33 mouse cellular contexts compared by ENCODE assay signal in genomic region chr5:54291940-54292339, GRCm38 (mm10).
A peak's percentile ranks its signal among the peaks of the same experiment; 100 is the strongest.
DNase-seq lines count a peak whose midpoint lies in the region; ATAC-seq lines count a peak whose summit lies in the region.
"Had no signal": no experiment of that assay in that cellular context is flagged by ENCODE, and none has a peak within 500 bp of the region (broad histone marks: within the 10 kb centered on the region; RNA-seq: fewer than 3 reads in every experiment).

No protein-coding gene starts in this region.

- H3K36me3 ChIP-seq in heart, embryonic 11.5 days (ENCODE audit: control insufficient read depth, insufficient read depth, low read length): no peaks in the 10 kb centered on the region
- no peaks in the 10 kb centered on the region for H3K36me3 ChIP-seq in midbrain, embryonic 15.5 days (replicated peaks)
- no peaks in the 10 kb centered on the region for H3K36me3 ChIP-seq in midbrain, embryonic 14.5 days (ENCODE audit: control insufficient read depth, insufficient read depth, low read length)
- H3K36me3 ChIP-seq: embryonic facial prominence, embryonic 12.5 days; heart, embryonic 13.5 days; hindbrain, embryonic 15.5 days; midbrain, embryonic 10.5 days; neural tube, embryonic 12.5 days had no signal

- no peak overlapping the region for H3K4me2 ChIP-seq in heart, embryonic 11.5 days
- no peak overlapping the region for H3K4me2 ChIP-seq in midbrain, embryonic 15.5 days
- H3K4me2 ChIP-seq in midbrain, embryonic 14.5 days (ENCODE audit: low read length): no peak overlapping the region
- H3K4me2 ChIP-seq: embryonic facial prominence, embryonic 12.5 days; heart, embryonic 13.5 days; hindbrain, embryonic 15.5 days; liver, embryonic 11.5 days; neural tube, embryonic 12.5 days had no signal

- H3K9ac ChIP-seq in heart, embryonic 11.5 days (ENCODE audit: low read depth, low read length): no peak overlapping the region
- no peak overlapping the region for H3K9ac ChIP-seq in midbrain, embryonic 15.5 days
- H3K9ac ChIP-seq in midbrain, embryonic 14.5 days (replicated peaks; ENCODE audit: low read length): no peak overlapping the region
- H3K9ac ChIP-seq: embryonic facial prominence, embryonic 12.5 days; heart, embryonic 13.5 days; hindbrain, embryonic 15.5 days; neural tube, embryonic 12.5 days had no signal

- H3K4me1 ChIP-seq in heart, embryonic 11.5 days (ENCODE audit: control insufficient read depth, insufficient read depth, low read length): no peaks in the 10 kb centered on the region
- no peaks in the 10 kb centered on the region for H3K4me1 ChIP-seq in midbrain, embryonic 15.5 days
- no peaks in the 10 kb centered on the region for H3K4me1 ChIP-seq in midbrain, embryonic 14.5 days (ENCODE audit: control insufficient read depth, insufficient read depth, low read length)
- H3K4me1 ChIP-seq: embryonic facial prominence, embryonic 12.5 days; hindbrain, embryonic 15.5 days; midbrain, embryonic 10.5 days; neural tube, embryonic 12.5 days had no signal

- 48% methylated on average over 5 of the region's 5 CpGs for WGBS in heart, embryonic 11.5 days (ENCODE audit: insufficient replicate concordance)
- WGBS in midbrain, embryonic 15.5 days: 52% methylated on average over 5 of the region's 5 CpGs
- WGBS in midbrain, embryonic 14.5 days: 68% methylated on average over 5 of the region's 5 CpGs

- DNase-seq in heart, adult 11 months: peak; percentile 31
- peak; percentile 5 for DNase-seq in kidney, postnatal 14 days
- DNase-seq in kidney, postnatal 4 days: no peak
- no peak for DNase-seq in midbrain, embryonic 14.5 days
- peak; percentile 28 for DNase-seq in mesoderm, embryonic 11.5 days (ENCODE audit: low read depth, low spot score)
- DNase-seq in urinary bladder, postnatal 14 days (ENCODE audit: low spot score): no peak
- DNase-seq: adrenal gland, postnatal 10 days; cerebellum, adult 11 months; cerebellum, adult 9-10 months; cerebellum, postnatal 36 days; gastrocnemius, postnatal 36 days; heart, adult 2 months; heart, postnatal 10 days; layer of hippocampus, postnatal 36 days; left cerebral cortex, postnatal 4 days; right cerebral cortex, adult 18-20 months; right cerebral cortex, postnatal 4 days; thymus, adult 2 months; thymus, postnatal 36 days had no signal

- H3K9me3 ChIP-seq in heart, embryonic 11.5 days (replicated peaks; ENCODE audit: control insufficient read depth, low read length): no peaks in the 10 kb centered on the region
- H3K9me3 ChIP-seq in midbrain, embryonic 15.5 days: no peaks in the 10 kb centered on the region
- H3K9me3 ChIP-seq in midbrain, embryonic 14.5 days (ENCODE audit: control insufficient read depth, low read length): no peaks in the 10 kb centered on the region
- H3K9me3 ChIP-seq: embryonic facial prominence, embryonic 12.5 days; heart, embryonic 13.5 days; hindbrain, embryonic 15.5 days; midbrain, embryonic 10.5 days; neural tube, embryonic 12.5 days had no signal

- no peak for ATAC-seq in heart, embryonic 11.5 days (replicated peaks; ENCODE audit: insufficient number of reproducible peaks, low FRiP score, low TSS enrichment)
- ATAC-seq in midbrain, embryonic 15.5 days (replicated peaks): 0 out of 2 replicates have a peak, but pooled peaks have one; percentile 33
- ATAC-seq in midbrain, embryonic 14.5 days (ENCODE audit: low FRiP score, low TSS enrichment): no peak
- ATAC-seq: forebrain, embryonic 14.5 days; lung, postnatal 0 days; Patski had no signal

- H3K27ac ChIP-seq in heart, embryonic 11.5 days (ENCODE audit: low read depth, low read length): no peak overlapping the region
- no peak overlapping the region for H3K27ac ChIP-seq in midbrain, embryonic 15.5 days
- no peak overlapping the region for H3K27ac ChIP-seq in midbrain, embryonic 14.5 days (replicated peaks; ENCODE audit: low read depth, low read length)
- H3K27ac ChIP-seq: embryonic facial prominence, embryonic 12.5 days; heart, adult 2 months; heart, embryonic 13.5 days; hindbrain, embryonic 15.5 days; kidney, postnatal 0 days; midbrain, embryonic 10.5 days; neural tube, embryonic 12.5 days; stomach, postnatal 0 days had no signal

- no peak overlapping the region for H3K4me3 ChIP-seq in heart, embryonic 11.5 days (ENCODE audit: low read depth, low read length)
- no peak overlapping the region for H3K4me3 ChIP-seq in midbrain, embryonic 15.5 days
- H3K4me3 ChIP-seq in midbrain, embryonic 14.5 days (replicated peaks; ENCODE audit: low read depth, low read length): no peak overlapping the region
- H3K4me3 ChIP-seq: embryonic facial prominence, embryonic 12.5 days; heart, adult 2 months; heart, embryonic 13.5 days; hindbrain, embryonic 15.5 days; midbrain, embryonic 10.5 days; myocyte; neural tube, embryonic 12.5 days had no signal

- H3K27me3 ChIP-seq in heart, embryonic 11.5 days (ENCODE audit: control insufficient read depth, insufficient read depth, low read length): no peaks in the 10 kb centered on the region
- no peaks in the 10 kb centered on the region for H3K27me3 ChIP-seq in midbrain, embryonic 15.5 days (replicated peaks)
- H3K27me3 ChIP-seq in midbrain, embryonic 14.5 days (ENCODE audit: control insufficient read depth, insufficient read depth, low read length): no peaks in the 10 kb centered on the region
- H3K27me3 ChIP-seq: embryonic facial prominence, embryonic 12.5 days; heart, embryonic 13.5 days; hindbrain, embryonic 15.5 days; neural tube, embryonic 12.5 days had no signal

Comparison
In these comparisons a context has a peak if more than half of its experiments do, and no peak if none do; other contexts are left out.
1. DNase-seq: peak in heart, adult 11 months (single experiment), kidney, postnatal 14 days (single experiment) and mesoderm, embryonic 11.5 days (single experiment); none in kidney, postnatal 4 days (0 of 2), midbrain, embryonic 14.5 days (single experiment) and urinary bladder, postnatal 14 days (single experiment).